Mouse (Mus musculus) heart, postnatal 25 days (tissue): ENCODE results near the gene A4galt. TPM values are rescaled to one million over a fixed set of nuclear protein-coding genes. Genes with fewer than 3 reads are reported as not detected.
"Not testable (repeated sequence)": the region's sequence is repeated elsewhere in the genome, so short reads cannot be mapped to it uniquely, and the experiment has no call there.

ENCODE experiments used
- DNase-seq: peaks from one replicate; pipeline ENCODE4 v3.0.0; 2022; ENCODE audit warnings: low spot score
- intact Hi-C: fragments of 180-260 bp; cut with DNase I; formaldehyde crosslinking; loops from one replicate; pipeline ENCODE4 v1.15.1; 2025
- total RNA-seq, 2 experiments: library from RNA; stranded (reverse); gene quantifications; 2 replicates each; pipeline ENCODE4 v1.2.3; 2021

Gene A4galt
- total RNA-seq, result 1 to 10 TPM; 4.8 to 6.5 TPM

GRCm38 (mm10) chr15:83251176-83252004, at the start of gene A4galt:
Gene A4galt (minus strand): TSS chr15:83251774.
- peak; percentile 56 for DNase-seq
- intact Hi-C loops, result loop anchor here (5.0 kb wide), 2 partner anchors 39 to 46 kb away; no protein-coding TSS in a partner anchor

- DNase-seq, result no peak
- intact Hi-C loops, result loop anchor here (5.0 kb wide), 1 partner anchor 48 kb away; the partner anchor contains the start of gene A4galt
These were observed 48.5 kb upstream of the A4galt start for GRCm38 (mm10) chr15:83299916-83300582.

- no peak for DNase-seq
- intact Hi-C loops, result loop anchor here (5.0 kb wide), 1 partner anchor 47 kb away; the partner anchor contains the start of gene A4galt
These were observed 47.9 kb upstream of the A4galt start for GRCm38 (mm10) chr15:83299450-83299849.

- DNase-seq, result no peak
- intact Hi-C loops, result loop anchor here (5.0 kb wide), 1 partner anchor 47 kb away; the partner anchor contains the start of gene A4galt
These were observed 47.2 kb upstream of the A4galt start for GRCm38 (mm10) chr15:83298810-83299209.

- intact Hi-C loops, result loop anchor here (5.0 kb wide), 1 partner anchor 46 kb away; the partner anchor contains the start of gene A4galt
- DNase-seq, result no peak
These were observed 46.7 kb upstream of the A4galt start for GRCm38 (mm10) chr15:83298313-83298712.

- DNase-seq, result no peak
- intact Hi-C loops, result loop anchor here (5.0 kb wide), 1 partner anchor 45 kb away; the partner anchor contains the start of gene A4galt
These were observed 45.3 kb upstream of the A4galt start for GRCm38 (mm10) chr15:83296771-83297311.

GRCm38 (mm10) chr15:83296050-83296449, 44.5 kb upstream of the A4galt start:
- intact Hi-C loops, result loop anchor here (5.0 kb wide), 1 partner anchor 44 kb away; the partner anchor contains the start of gene A4galt
- DNase-seq, result no peak

- no peak for DNase-seq
- intact Hi-C loops, result loop anchor here (5.0 kb wide), 1 partner anchor 43 kb away; the partner anchor contains the start of gene A4galt
These were observed 43.4 kb upstream of the A4galt start for GRCm38 (mm10) chr15:83294954-83295353.

- DNase-seq, result no peak
- intact Hi-C loops, result no loop called here
These were observed 42.4 kb upstream of the A4galt start for GRCm38 (mm10) chr15:83293706-83294645.

- intact Hi-C loops, result no loop called here
- no peak for DNase-seq
These were observed 41.6 kb upstream of the A4galt start for GRCm38 (mm10) chr15:83293144-83293543.

- intact Hi-C loops, result no loop called here
- no peak for DNase-seq
These were observed 40.9 kb upstream of the A4galt start for GRCm38 (mm10) chr15:83292261-83293056.

GRCm38 (mm10) chr15:83290899-83291298, 39.3 kb upstream of the A4galt start:
- intact Hi-C loops, result no loop called here

GRCm38 (mm10) chr15:83284828-83285227, 33.3 kb upstream of the A4galt start:
- intact Hi-C loops, result no loop called here

More at GRCm38 (mm10) chr15:83290899-83291298, 39.3 kb upstream of the A4galt start:
- no peak for DNase-seq

GRCm38 (mm10) chr15:83282397-83282796, 30.8 kb upstream of the A4galt start:
- intact Hi-C loops, result no loop called here
- no peak for DNase-seq

More at GRCm38 (mm10) chr15:83284828-83285227, 33.3 kb upstream of the A4galt start:
- DNase-seq, result no peak

- DNase-seq, result no peak
- intact Hi-C loops, result no loop called here
These were observed 29.7 kb upstream of the A4galt start for GRCm38 (mm10) chr15:83281303-83281702.

- no peak for DNase-seq
- intact Hi-C loops, result no loop called here
These were observed 27.0 kb upstream of the A4galt start for GRCm38 (mm10) chr15:83278579-83278978.

- intact Hi-C loops, result no loop called here
- no peak for DNase-seq
These were observed 25.9 kb upstream of the A4galt start for GRCm38 (mm10) chr15:83277451-83277850.

GRCm38 (mm10) chr15:83274237-83274636, 22.7 kb upstream of the A4galt start:
- intact Hi-C loops, DNase-seq: not testable (repeated sequence)
